Mouse (Mus musculus): ENCODE results near the gene Gdpgp1. TPM values are rescaled to one million over a fixed set of nuclear protein-coding genes. Genes with fewer than 3 reads are reported as not detected.
A peak's percentile ranks its signal among the peaks of the same experiment; 100 is the strongest.

The Gdpgp1 gene
- polyA plus RNA-seq, 1 experiment from 2014 or later = 3.5 TPM

GRCm38 (mm10) chr7:80238542-80238941 lies 5.9 kb downstream of the Gdpgp1 start:
- 86% methylated on average over 10 of the region's 10 CpGs for WGBS
- no peak overlapping the region for H3K4me3 ChIP-seq

DNA sequence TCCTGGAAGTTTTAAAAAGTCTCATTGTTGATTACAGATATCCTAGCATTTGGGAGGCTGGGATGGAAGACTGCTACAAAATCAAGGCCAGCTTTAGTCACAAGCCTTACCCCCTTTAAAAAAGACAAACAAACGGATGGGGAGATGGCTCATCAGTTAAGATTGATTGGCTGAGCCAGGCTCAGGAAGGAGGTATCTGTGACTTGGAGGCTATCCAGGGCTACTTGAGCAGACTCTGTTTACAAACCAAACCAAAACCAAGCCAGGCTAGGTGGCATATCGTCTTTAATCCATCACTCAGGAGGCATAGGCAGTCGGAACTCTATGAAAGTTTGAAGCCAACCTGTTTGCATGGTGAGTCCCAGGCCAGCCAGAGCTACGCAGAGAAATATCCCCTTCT lies 9.0 kb downstream of the Gdpgp1 start:
- 81% methylated on average over 4 of the region's 4 CpGs for WGBS
- no peak overlapping the region for H3K27ac ChIP-seq
- H3K9ac ChIP-seq = no peak overlapping the region
- no peak overlapping the region for H3K4me3 ChIP-seq
- no peak for ATAC-seq (ENCODE audit: low FRiP score, low read depth)
- no peaks in the 10 kb centered on the region for H3K9me3 ChIP-seq
- peaks cover 36% of the 10 kb centered on the region for H3K36me3 ChIP-seq
- peaks cover 3% of the 10 kb centered on the region; the same call in 1 of the 2 replicates for H3K4me1 ChIP-seq
- H3K4me2 ChIP-seq (replicated peaks) = no peak overlapping the region
- no peaks in the 10 kb centered on the region for H3K27me3 ChIP-seq

More at GRCm38 (mm10) chr7:80238542-80238941, 5.9 kb downstream of the Gdpgp1 start:
- no peak for ATAC-seq (ENCODE audit: low FRiP score, low read depth)
- H3K27me3 ChIP-seq = no peaks in the 10 kb centered on the region
- peaks cover 36% of the 10 kb centered on the region for H3K36me3 ChIP-seq
- H3K27ac ChIP-seq = no peak overlapping the region
- H3K9ac ChIP-seq = no peak overlapping the region
- no peaks in the 10 kb centered on the region for H3K9me3 ChIP-seq
- peaks cover 9% of the 10 kb centered on the region for H3K4me1 ChIP-seq
- no peak overlapping the region for H3K4me2 ChIP-seq (replicated peaks)

GRCm38 (mm10) chr7:80244851-80245250 lies 12.2 kb downstream of the Gdpgp1 start:
- H3K4me3 ChIP-seq = no peak overlapping the region
- H3K9me3 ChIP-seq = no peaks in the 10 kb centered on the region
- no peaks in the 10 kb centered on the region for H3K27me3 ChIP-seq
- WGBS = 85% methylated on average over 4 of the region's 4 CpGs
- H3K27ac ChIP-seq = no peak overlapping the region
- H3K4me2 ChIP-seq (replicated peaks) = no peak overlapping the region
- H3K36me3 ChIP-seq = peaks cover 17% of the 10 kb centered on the region
- no peak overlapping the region for H3K9ac ChIP-seq
- no peak for ATAC-seq (ENCODE audit: low FRiP score, low read depth)
- peaks cover 3% of the 10 kb centered on the region; the same call in 1 of the 2 replicates for H3K4me1 ChIP-seq

GRCm38 (mm10) chr7:80246148-80246721 lies 13.6 kb downstream of the Gdpgp1 start, which contains the start of gene Ttll13:
Gene Ttll13, plus strand, starts transcription at chr7:80246376.
- ATAC-seq (ENCODE audit: low FRiP score, low read depth) = peak; percentile 99
- Histone ChIP-seq H3K36me3 (peaks cover 4% of the 10 kb centered on the region; the same call in 1 of the 2 replicates), H3K27ac (peak within 1 kb of the TSS; percentile 76; the same call in 1 of the 2 replicates)

DNA sequence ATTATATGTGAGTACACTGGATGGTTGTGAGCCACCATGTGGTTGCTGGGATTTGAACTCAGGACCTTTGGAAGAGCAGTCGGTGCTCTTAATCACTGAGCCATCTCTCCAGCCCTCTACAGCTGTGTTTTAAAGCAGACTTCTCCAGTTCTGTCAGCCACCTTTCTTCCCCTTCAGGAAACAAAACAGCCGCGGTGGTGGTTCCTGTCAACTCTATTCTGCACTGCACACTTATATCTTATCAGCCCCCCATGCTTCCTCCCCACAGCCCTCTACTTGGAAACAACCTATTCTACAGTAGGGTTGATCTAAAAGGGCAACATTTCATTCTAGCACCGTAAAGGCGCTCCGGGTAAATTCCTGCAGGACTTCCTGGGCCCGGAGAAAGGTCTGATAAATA lies 14.2 kb downstream of the Gdpgp1 start:
- H3K4me1 ChIP-seq = peaks cover 3% of the 10 kb centered on the region; the same call in 1 of the 2 replicates
- WGBS = 66% methylated on average over 7 of the region's 7 CpGs
- no peak for ATAC-seq (ENCODE audit: low FRiP score, low read depth)
- no peaks in the 10 kb centered on the region for H3K36me3 ChIP-seq
- H3K4me3 ChIP-seq = peak overlapping the region; percentile 61
- no peak overlapping the region for H3K9ac ChIP-seq
- peak overlapping the region; percentile 65 for H3K4me2 ChIP-seq (replicated peaks)
- H3K27ac ChIP-seq = no peak overlapping the region
- H3K27me3 ChIP-seq = no peaks in the 10 kb centered on the region
- H3K9me3 ChIP-seq = no peaks in the 10 kb centered on the region

More at GRCm38 (mm10) chr7:80246148-80246721, 13.6 kb downstream of the Gdpgp1 start, which contains the start of gene Ttll13:
- WGBS = under 1% methylated on average over 48 of the region's 48 CpGs
- Histone ChIP-seq H3K9me3 (no peaks in the 10 kb centered on the region), H3K4me1 (peaks cover 3% of the 10 kb centered on the region; the same call in 1 of the 2 replicates), H3K4me2 (replicated peaks) (peak within 1 kb of the TSS; percentile 65), H3K4me3 (peak within 1 kb of the TSS; percentile 61), H3K9ac (peak within 1 kb of the TSS; percentile 72), H3K27me3 (no peaks in the 10 kb centered on the region)

DNA sequence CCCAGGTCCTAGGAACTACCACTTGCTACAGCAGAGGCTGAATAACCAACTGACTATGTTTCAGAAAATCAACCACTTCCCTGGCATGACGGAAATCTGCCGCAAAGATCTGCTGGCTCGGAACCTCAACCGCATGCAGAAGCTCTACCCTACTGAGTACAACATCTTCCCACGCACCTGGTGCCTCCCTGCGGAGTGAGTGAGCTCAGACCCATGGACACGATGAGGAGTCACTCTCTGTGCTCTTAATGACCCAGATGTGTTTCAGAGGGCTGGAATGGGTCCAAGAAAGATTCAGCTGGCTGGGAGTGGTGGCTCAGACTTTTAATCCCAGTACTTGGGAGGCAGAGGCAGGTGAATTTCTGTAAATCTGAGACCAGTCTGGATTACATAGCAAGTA lies 19.8 kb downstream of the Gdpgp1 start:
- WGBS = 78% methylated on average over 7 of the region's 7 CpGs
- Histone ChIP-seq H3K27ac (no peak overlapping the region), H3K9me3 (no peaks in the 10 kb centered on the region), H3K27me3 (peaks cover 15% of the 10 kb centered on the region), H3K9ac (no peak overlapping the region), H3K4me3 (no peak overlapping the region), H3K36me3 (no peaks in the 10 kb centered on the region), H3K4me1 (no peaks in the 10 kb centered on the region), H3K4me2 (replicated peaks) (no peak overlapping the region)
- ATAC-seq (ENCODE audit: low FRiP score, low read depth) = no peak

GRCm38 (mm10) chr7:80252886-80253285 lies 20.2 kb downstream of the Gdpgp1 start:
- Histone ChIP-seq H3K4me1 (no peaks in the 10 kb centered on the region), H3K27me3 (peaks cover 15% of the 10 kb centered on the region), H3K4me3 (no peak overlapping the region), H3K9me3 (no peaks in the 10 kb centered on the region), H3K9ac (no peak overlapping the region), H3K4me2 (replicated peaks) (no peak overlapping the region), H3K27ac (no peak overlapping the region), H3K36me3 (no peaks in the 10 kb centered on the region)
- no peak for ATAC-seq (ENCODE audit: low FRiP score, low read depth)
- 87% methylated on average over 11 of the region's 11 CpGs for whole genome bisulfite sequencing

GRCm38 (mm10) chr7:80255981-80256380 lies 23.3 kb downstream of the Gdpgp1 start:
- no peaks in the 10 kb centered on the region for H3K9me3 ChIP-seq
- no peak overlapping the region for H3K4me3 ChIP-seq
- no peak overlapping the region for H3K9ac ChIP-seq
- WGBS = 78% methylated on average over 2 of the region's 2 CpGs
- H3K4me2 ChIP-seq (replicated peaks) = no peak overlapping the region
- peaks cover 37% of the 10 kb centered on the region for H3K27me3 ChIP-seq
- no peak overlapping the region for H3K27ac ChIP-seq
- no peak for ATAC-seq (ENCODE audit: low FRiP score, low read depth)
- H3K4me1 ChIP-seq = peaks cover 5% of the 10 kb centered on the region; the same call in 1 of the 2 replicates
- no peaks in the 10 kb centered on the region for H3K36me3 ChIP-seq

- no peaks in the 10 kb centered on the region for H3K36me3 ChIP-seq
- no peak overlapping the region for H3K9ac ChIP-seq
- H3K4me1 ChIP-seq = peaks cover 13% of the 10 kb centered on the region
- H3K4me2 ChIP-seq (replicated peaks) = no peak overlapping the region
- H3K27ac ChIP-seq = no peak overlapping the region
- WGBS = 51% methylated on average over 2 of the region's 2 CpGs
- no peak overlapping the region for H3K4me3 ChIP-seq
- ATAC-seq (ENCODE audit: low FRiP score, low read depth) = no peak
- peaks cover 37% of the 10 kb centered on the region for H3K27me3 ChIP-seq
- H3K9me3 ChIP-seq = no peaks in the 10 kb centered on the region
Observed at GRCm38 (mm10) chr7:80257706-80258105, 25.0 kb downstream of the Gdpgp1 start.

- peak; percentile 93 for ATAC-seq (ENCODE audit: low FRiP score, low read depth)
- H3K9me3 ChIP-seq = no peaks in the 10 kb centered on the region
- peak within 1 kb of the TSS; percentile 85 for H3K4me2 ChIP-seq (replicated peaks)
- H3K4me3 ChIP-seq = peak within 1 kb of the TSS; percentile 89
- 25% methylated on average over 40 of the region's 40 CpGs for WGBS
- peak within 1 kb of the TSS; percentile 56; the same call in 1 of the 2 replicates for H3K27ac ChIP-seq
- H3K27me3 ChIP-seq = peaks cover 31% of the 10 kb centered on the region
- H3K4me1 ChIP-seq = peaks cover 13% of the 10 kb centered on the region
- H3K9ac ChIP-seq = peak within 1 kb of the TSS; percentile 85
- peaks cover 26% of the 10 kb centered on the region for H3K36me3 ChIP-seq
Observed at GRCm38 (mm10) chr7:80260625-80261371, 28.1 kb downstream of the Gdpgp1 start, which contains the start of gene Ngrn. Gene Ngrn, plus strand, starts transcription at chr7:80261215.

DNA sequence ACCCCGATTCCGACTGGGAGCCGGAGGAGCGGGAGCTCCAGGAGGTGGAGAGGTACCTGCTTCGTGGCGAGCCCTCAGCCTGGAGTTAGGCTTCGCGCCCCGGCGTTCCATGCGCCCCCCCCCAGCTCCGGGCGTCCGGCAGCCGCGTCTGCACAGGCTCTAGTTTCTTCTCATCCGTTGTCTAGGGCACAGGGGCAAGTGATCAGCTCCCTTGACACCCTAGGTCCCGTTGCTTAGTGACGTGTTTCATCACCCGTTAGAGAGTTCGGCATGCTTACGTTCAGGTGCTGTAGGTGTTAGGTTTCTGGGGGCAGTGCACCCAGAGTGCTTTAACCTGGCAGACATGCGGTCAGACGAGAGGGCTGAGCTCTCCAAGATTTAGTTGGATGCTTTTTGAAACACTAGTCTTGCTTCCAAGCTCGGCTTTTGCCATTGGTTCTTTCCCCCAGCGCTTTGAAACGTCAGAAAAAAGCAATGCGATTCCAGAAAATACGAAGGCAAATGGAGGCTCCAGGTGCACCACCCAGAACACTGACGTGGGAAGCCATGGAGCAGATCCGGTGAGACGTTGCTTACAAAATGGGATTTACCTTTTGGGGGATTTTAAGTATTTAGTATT lies 28.8 kb downstream of the Gdpgp1 start:
- 1% methylated on average over 32 of the region's 32 CpGs for WGBS

DNA sequence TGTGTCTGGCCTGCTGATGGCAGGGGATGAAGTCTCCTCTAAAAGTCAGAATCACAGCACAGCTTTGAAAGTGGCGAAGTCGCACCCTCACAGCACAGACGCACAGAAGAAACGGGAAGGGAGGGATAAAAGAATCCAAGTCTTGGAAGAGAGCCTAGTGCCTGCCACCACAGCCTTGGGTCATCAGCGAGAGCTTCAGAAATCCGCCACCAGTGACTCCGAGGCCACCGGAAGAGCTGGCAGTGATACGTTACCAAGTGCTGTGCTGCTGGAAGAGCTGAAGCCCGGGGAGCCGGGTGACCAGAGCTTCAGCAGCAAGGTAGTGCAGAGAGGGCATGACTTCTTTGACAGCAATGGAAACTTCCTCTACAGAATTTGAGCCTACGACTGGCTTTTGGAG lies 31.9 kb downstream of the Gdpgp1 start:
- Histone ChIP-seq H3K9ac (no peak overlapping the region), H3K27me3 (peaks cover 5% of the 10 kb centered on the region), H3K4me2 (replicated peaks) (no peak overlapping the region), H3K27ac (no peak overlapping the region), H3K9me3 (no peaks in the 10 kb centered on the region), H3K4me3 (no peak overlapping the region), H3K36me3 (peaks cover 38% of the 10 kb centered on the region), H3K4me1 (peaks cover 20% of the 10 kb centered on the region)
- ATAC-seq (ENCODE audit: low FRiP score, low read depth) = no peak
- WGBS = 92% methylated on average over 12 of the region's 12 CpGs

More for the DNA sequence above, 28.8 kb downstream of the Gdpgp1 start:
- peak; percentile 74 for ATAC-seq (ENCODE audit: low FRiP score, low read depth)
- H3K4me3 ChIP-seq = peak overlapping the region; percentile 89
- peak overlapping the region; percentile 56; the same call in 1 of the 2 replicates for H3K27ac ChIP-seq
- no peaks in the 10 kb centered on the region for H3K9me3 ChIP-seq
- H3K4me2 ChIP-seq (replicated peaks) = peak overlapping the region; percentile 85
- H3K9ac ChIP-seq = peak overlapping the region; percentile 85
- H3K36me3 ChIP-seq = peaks cover 33% of the 10 kb centered on the region
- H3K4me1 ChIP-seq = peaks cover 13% of the 10 kb centered on the region
- peaks cover 28% of the 10 kb centered on the region for H3K27me3 ChIP-seq

Measured in limb, embryonic 13.5 days (tissue).